Mouse (Mus musculus): ENCODE results near the gene B3gnt7.

GRCm38 (mm10) chr1:86271707-86272106, 30.9 kb upstream of the B3gnt7 start:
- no peak for TF ChIP-seq POLR2A (IDR thresholded peaks at IDR 0.05; ENCODE audit: extremely low read depth, insufficient read depth, low read length)
- no peak for TF ChIP-seq CTCF (IDR thresholded peaks at IDR 0.05; ENCODE audit: extremely low read depth, insufficient read depth, low read length)
